Mouse (Mus musculus) MEL (cell line): Measurements from ENCODE around the gene Itpr3. TPM values are rescaled to one million over a fixed set of nuclear protein-coding genes. Genes with fewer than 3 reads are reported as not detected.

ENCODE experiments used
- DNase-seq: peaks from one replicate; pipeline ENCODE4 v3.0.0; 2011; ENCODE audit warnings: low read depth, low spot score
- H3K27ac ChIP-seq: 2 replicates; pipeline ENCODE4 v1.5.1; 2012; ENCODE audit warnings: low read depth, mild to moderate bottlenecking, control low read depth, low read length, moderate library complexity; ENCODE audit not compliant: control insufficient read depth
- H3K27me3 ChIP-seq, 2 experiments: fragments of 150-350 bp in 1 of 2; sonication (generic) in 1 of 2; 2 replicates each; pipeline ENCODE4 v1.6.1; 2012; ENCODE audit warnings: low read length in 2 of 2, mild to moderate bottlenecking in 2 of 2, improper control_type of control experiment in 1 of 2, moderate library complexity in 1 of 2; ENCODE audit not compliant: insufficient read depth in 2 of 2, control insufficient read depth in 1 of 2
- H3K36me3 ChIP-seq, 2 experiments: 2 replicates each; pipeline ENCODE4 v1.6.1; 2012 to 2014; ENCODE audit warnings: low read length in 2 of 2, improper control_type of control experiment in 1 of 2, inconsistent platforms in 1 of 2, mild to moderate bottlenecking in 1 of 2; ENCODE audit not compliant: insufficient read depth in 2 of 2, control insufficient read depth in 1 of 2
- H3K4me1 ChIP-seq, 2 experiments: fragments of 150-350 bp in 1 of 2; sonication (generic) in 1 of 2; 2 replicates each; pipeline ENCODE4 v1.6.1; 2012; ENCODE audit warnings: low read length in 2 of 2, improper control_type of control experiment in 1 of 2, mild to moderate bottlenecking in 1 of 2; ENCODE audit not compliant: insufficient read depth in 2 of 2, control insufficient read depth in 1 of 2
- H3K4me3 ChIP-seq, 2 experiments: fragments of 150-350 bp in 1 of 2; sonication (generic) in 1 of 2; 2 replicates each; pipeline ENCODE4 v1.5.1; 2012; ENCODE audit warnings: low read depth in 2 of 2, low read length in 2 of 2, mild to moderate bottlenecking in 2 of 2, moderate library complexity in 2 of 2, control low read depth in 1 of 2, improper control_type of control experiment in 1 of 2; ENCODE audit not compliant: control insufficient read depth in 1 of 2, insufficient read depth in 1 of 2
- H3K79me2 ChIP-seq: 2 replicates; pipeline ENCODE4 v1.6.1; 2012; ENCODE audit warnings: mild to moderate bottlenecking, low read length, moderate library complexity; ENCODE audit not compliant: control insufficient read depth, poor library complexity, insufficient read depth
- H3K9ac ChIP-seq: 2 replicates; pipeline ENCODE4 v1.6.1; 2012; ENCODE audit warnings: low read depth, mild to moderate bottlenecking, control low read depth, low read length, moderate library complexity; ENCODE audit not compliant: control insufficient read depth, poor library complexity, severe bottlenecking
- H3K9me3 ChIP-seq: fragments of 150-350 bp; sonication (generic); replicated peaks from 2 replicates; pipeline ENCODE4 v1.6.1; 2012; ENCODE audit warnings: mild to moderate bottlenecking, low read length, improper control_type of control experiment, moderate library complexity; ENCODE audit not compliant: insufficient read depth
- BHLHE40 ChIP-seq: IDR thresholded peaks from 2 replicates; pipeline ENCODE4 v1.6.1; 2012; ENCODE audit warnings: low read depth, mild to moderate bottlenecking, inconsistent platforms, low read length, improper control_type of control experiment, borderline replicate concordance
- EP300 ChIP-seq, 2 experiments: IDR thresholded peaks; 2 replicates each; pipeline ENCODE4 v1.6.1; 2011; ENCODE audit warnings: improper control_type of control experiment in 2 of 2, low read length in 2 of 2, low read depth in 1 of 2, mild to moderate bottlenecking in 1 of 2
- ETS1 ChIP-seq: IDR thresholded peaks from 2 replicates; pipeline ENCODE4 v1.6.1; 2012; ENCODE audit warnings: low read depth, mild to moderate bottlenecking, inconsistent platforms, low read length, improper control_type of control experiment, moderate library complexity
- JUND ChIP-seq: IDR thresholded peaks from 2 replicates; pipeline ENCODE4 v1.6.1; 2011; ENCODE audit warnings: low read depth, mild to moderate bottlenecking, improper control_type of control experiment, low read length
- KAT2A ChIP-seq: conservative IDR thresholded peaks from 2 replicates; pipeline ENCODE4 v1.6.1; 2012; ENCODE audit warnings: low read depth, low read length, improper control_type of control experiment, inconsistent platforms
- MAFK ChIP-seq: IDR thresholded peaks from 2 replicates; pipeline ENCODE4 v1.6.1; 2011; ENCODE audit warnings: low read depth, mild to moderate bottlenecking, low read length, improper control_type of control experiment, borderline replicate concordance
- MAZ ChIP-seq: IDR thresholded peaks from 2 replicates; pipeline ENCODE4 v1.6.1; 2012; ENCODE audit warnings: low read depth, mild to moderate bottlenecking, inconsistent platforms, low read length, improper control_type of control experiment
- MYC ChIP-seq: IDR thresholded peaks from 2 replicates; pipeline ENCODE4 v1.6.1; 2011; ENCODE audit warnings: low read depth, mild to moderate bottlenecking, low read length, improper control_type of control experiment, moderate library complexity
- NELFE ChIP-seq: IDR thresholded peaks from 2 replicates; pipeline ENCODE4 v1.6.1; 2011; ENCODE audit warnings: low read depth, low read length, improper control_type of control experiment
- POLR2A ChIP-seq, 2 experiments: IDR thresholded peaks; 2 replicates each; pipeline ENCODE4 v1.6.1; 2011 to 2012; ENCODE audit warnings: low read length in 2 of 2, mild to moderate bottlenecking in 2 of 2, control low read depth in 1 of 2, improper control_type of control experiment in 1 of 2, low read depth in 1 of 2, moderate library complexity in 1 of 2; ENCODE audit not compliant: control insufficient read depth in 1 of 2, insufficient read depth in 1 of 2, poor library complexity in 1 of 2
- POLR2AphosphoS2 ChIP-seq: IDR thresholded peaks from 2 replicates; pipeline ENCODE4 v1.6.1; 2011; ENCODE audit warnings: low read length, improper control_type of control experiment
- RCOR1 ChIP-seq: IDR thresholded peaks from 2 replicates; pipeline ENCODE4 v1.6.1; 2012; ENCODE audit warnings: low read depth, mild to moderate bottlenecking, inconsistent platforms, low read length, improper control_type of control experiment
- SIN3A ChIP-seq: IDR thresholded peaks from 2 replicates; pipeline ENCODE4 v1.6.1; 2012; ENCODE audit warnings: low read length, improper control_type of control experiment, inconsistent platforms
- SMC3 ChIP-seq: IDR thresholded peaks from 2 replicates; pipeline ENCODE4 v1.6.1; 2011; ENCODE audit warnings: low read depth, low read length, improper control_type of control experiment
- TAL1 ChIP-seq: IDR thresholded peaks from 2 replicates; pipeline ENCODE4 v1.6.1; 2012; ENCODE audit warnings: mild to moderate bottlenecking, inconsistent platforms, low read length, moderate library complexity, mixed read lengths
- TCF12 ChIP-seq: IDR thresholded peaks from 2 replicates; pipeline ENCODE4 v1.6.1; 2014; ENCODE audit warnings: low read depth, mild to moderate bottlenecking, inconsistent platforms, low read length, improper control_type of control experiment, moderate library complexity
- UBTF ChIP-seq: IDR thresholded peaks from 2 replicates; pipeline ENCODE4 v1.6.1; 2012; ENCODE audit warnings: low read depth, mild to moderate bottlenecking, inconsistent platforms, low read length, improper control_type of control experiment, moderate library complexity, borderline replicate concordance; ENCODE audit not compliant: insufficient read depth
- USF1 ChIP-seq: IDR thresholded peaks from 2 replicates; pipeline ENCODE4 v1.6.1; 2014; ENCODE audit warnings: low read depth, mild to moderate bottlenecking, inconsistent platforms, low read length, improper control_type of control experiment, moderate library complexity
- USF2 ChIP-seq, 2 experiments: IDR thresholded peaks; 2 replicates each; pipeline ENCODE4 v1.6.1; 2011 to 2012; ENCODE audit warnings: improper control_type of control experiment in 2 of 2, low read length in 2 of 2, borderline replicate concordance in 1 of 2, inconsistent platforms in 1 of 2, low read depth in 1 of 2, mild to moderate bottlenecking in 1 of 2; ENCODE audit not compliant: insufficient read depth in 1 of 2
- ZKSCAN1 ChIP-seq: IDR thresholded peaks from 2 replicates; pipeline ENCODE4 v1.6.1; 2012; ENCODE audit warnings: low read depth, mild to moderate bottlenecking, inconsistent platforms, low read length, improper control_type of control experiment, moderate library complexity
- ZNF384 ChIP-seq: IDR thresholded peaks from 2 replicates; pipeline ENCODE4 v1.6.1; 2012; ENCODE audit warnings: low read depth, mild to moderate bottlenecking, inconsistent platforms, low read length, improper control_type of control experiment
- polyA plus RNA-seq, 2 experiments: library from polyadenylated mRNA; stranded (reverse) in 1 of 2; unstranded in 1 of 2; fragments of >175 nt in 1 of 2; fragments of >200 nt in 1 of 2; gene quantifications; 2 replicates each; pipeline versions ENCODE4 v1.2.1 to v1.2.4; 2012; ENCODE audit warnings: low replicate concordance in 2 of 2, low read depth in 1 of 2; ENCODE audit not compliant: insufficient read length in 2 of 2, insufficient read depth in 1 of 2, missing spikeins in 1 of 2
- total RNA-seq: library from RNA; depleted of rRNA; stranded (reverse); fragments of 300-350 nt; gene quantifications from 2 replicates; pipeline ENCODE4 v1.2.3, GENCODE M21; 2012

The Itpr3 gene
- total and polyA plus RNA-seq, 3 experiments = 7.3 to 11.4 TPM; not detected in 1

DNA sequence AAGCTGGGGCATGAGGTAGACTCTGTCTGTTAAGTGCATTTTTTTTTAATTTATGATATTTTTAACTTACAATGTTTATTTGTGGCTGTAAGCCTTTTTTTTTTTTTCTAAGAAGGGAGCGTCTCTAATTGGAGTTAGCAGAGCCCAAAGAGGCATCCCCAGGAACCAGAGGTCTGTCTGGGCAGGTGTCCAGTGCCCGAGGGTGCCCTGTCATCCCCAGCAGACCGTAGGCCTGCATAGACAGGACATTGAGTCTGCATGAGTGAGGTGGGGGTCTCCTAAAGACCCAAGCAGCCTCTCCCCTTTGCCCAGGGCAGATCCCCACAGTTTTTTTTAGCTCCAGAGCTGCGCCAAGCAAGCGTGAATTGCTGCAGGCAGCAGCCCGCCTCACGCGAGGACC is 98.6 kb downstream of the Itpr3 start:
- H3K79me2 ChIP-seq = no peaks in the 10 kb centered on the region
- H3K9me3 ChIP-seq = no peaks in the 10 kb centered on the region
- TF ChIP-seq ZNF384 (no peak), MAZ (no peak), RCOR1 (no peak)
- H3K4me3 ChIP-seq = no peak overlapping the region
- H3K36me3 ChIP-seq = peaks cover 0 to 13% of the 10 kb centered on the region in 2 experiments; a peak in 2 of 4 replicates
- DNase-seq = no peak
- peaks cover 7 to 17% of the 10 kb centered on the region in 2 experiments; a peak in 3 of 4 replicates for H3K4me1 ChIP-seq
- no peaks in the 10 kb centered on the region for H3K27me3 ChIP-seq
- H3K9ac ChIP-seq = no peak overlapping the region
- no peak overlapping the region for H3K27ac ChIP-seq

GRCm38 (mm10) chr17:27158439-27158838 is 101.3 kb downstream of the Itpr3 start:
- H3K27me3 ChIP-seq = no peaks in the 10 kb centered on the region
- no peaks in the 10 kb centered on the region for H3K79me2 ChIP-seq
- H3K27ac ChIP-seq = no peak overlapping the region
- TF ChIP-seq BHLHE40 (no peak), TAL1 (no peak), UBTF (no peak), EP300 (IDR thresholded peaks at IDR 0.05; ENCODE audit: low read depth in 1 of 2, low read length in 2 of 2) (no peak), TCF12 (no peak), JUND (no peak), POLR2AphosphoS2 (no peak), POLR2A (IDR thresholded peaks at IDR 0.05; ENCODE audit: control insufficient read depth in 1 of 2, insufficient read depth in 1 of 2, low read depth in 1 of 2, low read length in 2 of 2, poor library complexity in 1 of 2) (no peak), MAFK (no peak), NELFE (no peak), USF1 (no peak), ZKSCAN1 (no peak), SMC3 (no peak)
- TF ChIP-seq, all 39 proteins: peak for 0
- peaks cover 0 to 6% of the 10 kb centered on the region in 2 experiments; a peak in 2 of 4 replicates for H3K36me3 ChIP-seq
- no peak overlapping the region for H3K4me3 ChIP-seq
- H3K9me3 ChIP-seq = no peaks in the 10 kb centered on the region
- DNase-seq = no peak
- peaks cover 5 to 8% of the 10 kb centered on the region in 2 experiments; a peak in 3 of 4 replicates for H3K4me1 ChIP-seq
- H3K9ac ChIP-seq = no peak overlapping the region

- no peaks in the 10 kb centered on the region for H3K9me3 ChIP-seq
- no peak overlapping the region for H3K9ac ChIP-seq
- no peak for DNase-seq
- no peaks in the 10 kb centered on the region for H3K36me3 ChIP-seq
- H3K79me2 ChIP-seq = no peaks in the 10 kb centered on the region
- no peaks in the 10 kb centered on the region for H3K27me3 ChIP-seq
- no peak overlapping the region for H3K27ac ChIP-seq
- H3K4me1 ChIP-seq = peaks cover 0 to under 1% of the 10 kb centered on the region in 2 experiments; a peak in 1 of 4 replicates
- TF ChIP-seq KAT2A = no peak
- no peak for TF ChIP-seq USF2 (IDR thresholded peaks at IDR 0.05; ENCODE audit: borderline replicate concordance in 1 of 2, insufficient read depth in 1 of 2, low read depth in 1 of 2, low read length in 2 of 2)
- TF ChIP-seq POLR2A (IDR thresholded peaks at IDR 0.05; ENCODE audit: control insufficient read depth in 1 of 2, insufficient read depth in 1 of 2, low read depth in 1 of 2, low read length in 2 of 2, poor library complexity in 1 of 2) = no peak
- TF ChIP-seq ETS1 = no peak
- TF ChIP-seq SMC3 = no peak
- TF ChIP-seq SIN3A = no peak
- TF ChIP-seq BHLHE40 = no peak
- no peak for TF ChIP-seq NELFE
- no peak for TF ChIP-seq MYC
- no peak overlapping the region for H3K4me3 ChIP-seq
These were observed 102.1 kb downstream of the Itpr3 start for GRCm38 (mm10) chr17:27159169-27159568.
